Mouse (Mus musculus) neutrophil, adult 65 days (primary cell): ENCODE measurements around the gene Kmo. TPM values are rescaled to one million over a fixed set of nuclear protein-coding genes. Genes with fewer than 3 reads are reported as not detected.

ENCODE experiments used
- total RNA-seq: library from RNA; stranded (reverse); gene quantifications from 2 replicates; pipeline ENCODE4 v1.2.4, GENCODE M21; 2023

Gene Kmo
- 2.0 and 2.8 TPM in 2 replicates for total RNA-seq

GRCm38 (mm10) chr1:175619814-175620431 is at the start of gene Kmo:
Gene Kmo (plus strand): TSS chr1:175620381.

DNA sequence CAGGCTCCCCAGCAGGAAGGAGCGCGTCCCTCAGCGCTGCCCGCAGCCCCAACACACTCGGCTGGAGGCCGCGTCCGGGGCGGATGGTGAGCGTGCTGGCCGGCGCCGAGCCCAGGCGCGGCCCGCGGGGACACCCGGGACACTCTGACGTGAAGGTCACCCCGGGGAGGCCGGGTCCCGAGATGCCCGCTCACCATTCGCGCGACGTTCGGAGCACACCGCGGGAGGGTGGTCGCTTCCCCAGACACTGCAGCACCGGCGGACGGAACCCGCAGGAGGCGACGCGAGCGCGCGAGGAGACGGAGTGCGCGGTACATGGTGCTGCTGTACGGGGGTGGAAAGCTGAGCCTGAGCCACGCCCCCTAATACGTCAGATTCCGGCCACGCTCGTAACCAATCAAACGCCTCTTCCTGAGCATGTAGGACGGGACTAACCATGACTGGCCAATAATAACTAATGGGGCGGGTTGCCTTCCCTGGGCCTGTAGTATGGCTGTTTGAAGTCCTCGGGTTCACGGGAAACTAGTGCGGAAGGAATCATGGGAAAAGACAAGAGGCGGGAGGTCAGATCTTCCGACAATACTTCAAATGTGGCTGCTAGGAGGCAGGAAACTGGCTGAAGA is 5.2 kb downstream of the Kmo start, which contains the start of gene Fh1:
Gene Fh1, minus strand, starts transcription at position 379 of the 623 bp plus-strand sequence.

DNA sequence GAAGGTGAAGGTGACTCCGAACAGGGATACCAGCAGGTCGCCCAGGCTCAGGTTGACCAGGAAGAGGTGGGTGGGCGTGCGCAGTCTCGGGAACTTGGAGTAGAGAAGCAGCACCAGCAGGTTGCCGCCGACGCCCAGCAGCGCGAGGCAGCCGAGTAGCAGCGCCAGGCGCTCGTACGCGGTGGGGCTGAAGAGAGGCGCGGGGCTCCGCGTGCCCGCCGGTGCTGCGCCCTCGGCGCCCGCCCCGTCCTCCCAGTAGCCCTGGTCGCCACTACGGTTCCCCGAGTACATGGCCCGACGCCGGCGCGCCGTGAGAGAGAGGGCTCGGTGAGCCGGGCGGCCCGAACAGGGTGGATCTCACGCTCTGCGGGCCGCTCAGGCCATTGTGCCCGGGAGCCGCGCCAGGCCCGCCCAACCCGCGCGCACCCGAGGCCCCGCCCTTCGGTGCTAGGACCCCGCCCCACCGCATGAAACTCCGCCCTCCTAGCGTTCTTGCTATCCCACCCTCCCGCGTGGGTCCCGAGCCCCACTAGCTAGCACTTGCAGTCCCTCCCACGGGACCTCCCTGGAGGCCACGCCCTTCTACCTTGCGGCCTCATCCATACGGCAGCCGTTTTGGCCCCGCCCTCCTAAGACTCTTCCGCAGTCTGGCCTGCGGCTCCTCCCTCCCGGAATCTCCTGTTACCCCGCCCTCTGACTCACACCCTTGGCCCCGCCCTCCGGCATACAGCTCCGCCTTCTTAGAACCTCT is 72.2 kb downstream of the Kmo start, which contains the start of the genes Opn3 and Chml:
Gene Opn3, minus strand, starts transcription at position 531 of the 751 bp plus-strand sequence.
Gene Chml, minus strand, starts transcription at position 656 of the 751 bp plus-strand sequence.

GRCm38 (mm10) chr1:175698293-175698692 is 78.1 kb downstream of the Kmo start, which contains the start of gene Wdr64:
Gene Wdr64 (plus strand): TSS chr1:175698593.

Other genes starting within 250 kb of the Kmo start
- 0.45 and 0.69 TPM in 2 replicates for gene Rgs7, start 127.9 kb upstream of the Kmo start, total RNA-seq
- gene Fh1, start 5.3 kb downstream of the Kmo start, total RNA-seq = 15.2 and 23.8 TPM in 2 replicates
- gene Opn3, start 72.4 kb downstream of the Kmo start, total RNA-seq = 0.76 and 0.79 TPM in 2 replicates
- gene Chml, start 72.5 kb downstream of the Kmo start, total RNA-seq = 3.7 and 10.7 TPM in 2 replicates
- not detected in 2 replicates for gene Wdr64, start 78.2 kb downstream of the Kmo start, total RNA-seq